Mouse (Mus musculus) thymus, adult 2 months (tissue): ENCODE measurements around the gene Hspbp1. TPM values are rescaled to one million over a fixed set of nuclear protein-coding genes. Genes with fewer than 3 reads are reported as not detected.
A peak's percentile ranks its signal among the peaks of the same experiment; 100 is the strongest.

Experiments
- DNase-seq: peaks from one replicate; pipeline ENCODE4 v3.0.0; 2021
- H3K27ac ChIP-seq: fragments of 200-500 bp; 2 replicates; pipeline ENCODE4 v1.5.1; 2012; ENCODE audit warnings: low read length, control low read depth; ENCODE audit not compliant: control insufficient read depth, insufficient read depth
- H3K27me3 ChIP-seq: fragments of 200-500 bp; 2 replicates; pipeline ENCODE4 v1.6.1; 2012; ENCODE audit warnings: mild to moderate bottlenecking, low read length, moderate library complexity, mixed read lengths; ENCODE audit not compliant: control insufficient read depth, insufficient read depth
- H3K36me3 ChIP-seq: fragments of 200-500 bp; 2 replicates; pipeline ENCODE4 v1.6.1; 2012; ENCODE audit warnings: mild to moderate bottlenecking, low read length, moderate library complexity; ENCODE audit not compliant: control insufficient read depth, insufficient read depth
- H3K4me1 ChIP-seq: fragments of 200-500 bp; replicated peaks from 2 replicates; pipeline ENCODE4 v1.6.1; 2012; ENCODE audit warnings: low read length; ENCODE audit not compliant: control insufficient read depth, insufficient read depth
- H3K4me3 ChIP-seq: fragments of 200-500 bp; 2 replicates; pipeline ENCODE4 v1.5.1; 2012; ENCODE audit warnings: mild to moderate bottlenecking, low read length, control low read depth, moderate library complexity; ENCODE audit not compliant: control insufficient read depth, insufficient read depth
- CTCF ChIP-seq: fragments of 200-500 bp; IDR thresholded peaks from 2 replicates; pipeline ENCODE4 v1.5.1; 2012; ENCODE audit warnings: mild to moderate bottlenecking, control low read depth, low read length, moderate library complexity, borderline replicate concordance; ENCODE audit not compliant: control insufficient read depth, poor library complexity, insufficient read depth; ENCODE audit errors: extremely low read depth
- POLR2A ChIP-seq: fragments of 200-500 bp; IDR thresholded peaks from 2 replicates; pipeline ENCODE4 v1.6.1; 2012; ENCODE audit warnings: mild to moderate bottlenecking, low read length, control low read depth, moderate library complexity; ENCODE audit not compliant: control insufficient read depth, poor library complexity, insufficient read depth; ENCODE audit errors: extremely low read depth
- WGBS: fragments of 180-500 bp; shearing (Covaris S2); methylation state at CpG from one replicate; pipeline ENCODE4 v1.1.7; 2018; 5-methylcytosine and 5-hydroxymethylcytosine counted together
- polyA plus RNA-seq: library from polyadenylated mRNA; depleted of rRNA; stranded (reverse); fragments of >200 nt; gene quantifications from 2 replicates; pipeline ENCODE4 v1.2.3, GENCODE M21; 2012

Gene Hspbp1
- polyA plus RNA-seq, 1 experiment = 53.0 TPM

- Histone ChIP-seq H3K4me1 (peaks cover 17% of the 10 kb centered on the region), H3K36me3 (no peaks in the 10 kb centered on the region), H3K27me3 (no peaks in the 10 kb centered on the region), H3K27ac (no peak overlapping the region), H3K4me3 (no peak overlapping the region)
- no peak for DNase-seq
- TF ChIP-seq POLR2A (no peak), CTCF (no peak)
- 91% methylated on average over 4 of the region's 4 CpGs for WGBS
Measured at GRCm38 (mm10) chr7:4671956-4672355, 12.9 kb downstream of the Hspbp1 start.

- no peak overlapping the region for H3K4me3 ChIP-seq
- no peak for DNase-seq
- H3K4me1 ChIP-seq = peaks cover 17% of the 10 kb centered on the region
- 97% methylated on average over 8 of the region's 8 CpGs for WGBS
- no peaks in the 10 kb centered on the region for H3K27me3 ChIP-seq
- TF ChIP-seq CTCF (no peak), POLR2A (no peak)
- no peak overlapping the region for H3K27ac ChIP-seq
- no peaks in the 10 kb centered on the region for H3K36me3 ChIP-seq
Measured at GRCm38 (mm10) chr7:4670655-4671255, 14.1 kb downstream of the Hspbp1 start.

GRCm38 (mm10) chr7:4669156-4669555 lies 15.7 kb downstream of the Hspbp1 start:
- no peaks in the 10 kb centered on the region for H3K27me3 ChIP-seq
- WGBS = 97% methylated on average over 9 of the region's 9 CpGs
- H3K4me3 ChIP-seq = no peak overlapping the region
- H3K36me3 ChIP-seq = no peaks in the 10 kb centered on the region
- no peak for TF ChIP-seq POLR2A
- no peak for TF ChIP-seq CTCF
- DNase-seq = no peak
- peaks cover 11% of the 10 kb centered on the region for H3K4me1 ChIP-seq
- H3K27ac ChIP-seq = no peak overlapping the region

- WGBS = 95% methylated on average over 8 of the region's 8 CpGs
- no peak overlapping the region for H3K4me3 ChIP-seq
- H3K27me3 ChIP-seq = no peaks in the 10 kb centered on the region
- TF ChIP-seq POLR2A = no peak
- TF ChIP-seq CTCF = no peak
- H3K36me3 ChIP-seq = no peaks in the 10 kb centered on the region
- H3K27ac ChIP-seq = no peak overlapping the region
- peaks cover 11% of the 10 kb centered on the region for H3K4me1 ChIP-seq
- DNase-seq = no peak
Measured at GRCm38 (mm10) chr7:4668506-4668905, 16.4 kb downstream of the Hspbp1 start.

DNA sequence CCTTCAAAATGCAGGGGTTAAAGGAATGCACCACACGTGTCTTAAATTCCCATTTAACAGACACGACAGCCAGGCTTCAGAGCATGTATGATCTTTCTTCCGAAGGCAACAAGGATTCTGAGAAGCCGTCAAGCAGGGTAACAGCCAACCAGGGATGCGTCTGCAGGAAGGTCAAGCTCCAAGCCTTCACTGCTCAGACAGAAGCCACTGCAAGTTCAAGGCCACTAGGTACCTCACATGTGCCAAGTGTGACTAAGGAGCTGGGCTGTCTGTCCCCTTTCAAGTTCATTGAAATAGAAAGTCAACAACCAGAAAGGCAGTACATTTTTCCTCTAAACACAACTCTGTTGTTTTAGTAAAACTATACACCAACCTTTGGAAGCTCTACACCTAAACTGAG lies 18.0 kb downstream of the Hspbp1 start:
- no peaks in the 10 kb centered on the region for H3K36me3 ChIP-seq
- no peak overlapping the region for H3K4me3 ChIP-seq
- H3K27ac ChIP-seq = no peak overlapping the region
- DNase-seq = no peak
- WGBS = 98% methylated on average over 5 of the region's 5 CpGs
- TF ChIP-seq POLR2A (no peak), CTCF (no peak)
- peaks cover 11% of the 10 kb centered on the region for H3K4me1 ChIP-seq
- no peaks in the 10 kb centered on the region for H3K27me3 ChIP-seq

DNA sequence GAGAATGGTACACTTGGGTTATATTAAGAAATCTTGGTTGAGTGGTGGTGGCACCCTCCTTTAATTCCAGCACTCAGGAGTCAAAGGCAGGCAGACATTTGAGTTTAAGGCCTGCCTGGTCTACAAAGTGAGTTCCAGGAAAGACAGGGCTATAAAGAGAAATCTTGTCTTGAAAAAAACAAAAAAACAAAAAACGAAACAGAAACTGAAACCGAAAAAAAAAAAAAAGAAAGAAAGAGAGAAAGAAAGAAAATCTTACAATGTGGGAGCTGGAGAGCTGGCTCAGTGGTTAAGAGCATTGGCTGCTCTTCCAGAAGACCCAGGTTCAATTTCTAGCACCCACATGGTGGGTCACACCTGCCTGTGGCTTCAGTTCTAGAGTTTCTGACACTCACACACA lies 21.1 kb downstream of the Hspbp1 start:
- Histone ChIP-seq H3K4me1 (peaks cover 13% of the 10 kb centered on the region), H3K27me3 (no peaks in the 10 kb centered on the region), H3K36me3 (no peaks in the 10 kb centered on the region), H3K27ac (peak overlapping the region; percentile 65; the same call in 1 of the 2 replicates), H3K4me3 (no peak overlapping the region)
- DNase-seq = no peak
- 31% methylated on average over 2 of the region's 2 CpGs for WGBS
- no peak for TF ChIP-seq POLR2A
- TF ChIP-seq CTCF = no peak

DNA sequence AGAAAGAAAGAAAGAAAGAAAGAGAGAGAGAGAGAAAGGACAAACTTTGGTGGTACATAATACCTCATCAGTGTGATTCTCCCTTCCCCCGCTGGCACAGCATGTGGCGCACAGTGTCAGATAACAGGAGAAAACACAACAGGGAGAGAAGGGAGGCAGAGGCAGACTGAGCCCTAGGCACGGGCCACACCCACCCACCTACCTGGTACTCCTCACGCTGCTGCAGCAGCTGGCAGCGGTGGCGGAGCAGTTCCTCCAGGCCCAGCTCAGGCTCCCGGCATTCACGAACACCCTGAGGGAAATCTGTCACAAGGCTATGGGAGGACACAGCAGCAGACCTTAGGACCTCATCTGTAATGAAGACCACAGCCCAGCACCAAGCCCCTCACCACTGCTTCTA lies 21.7 kb downstream of the Hspbp1 start:
- 88% methylated on average over 8 of the region's 8 CpGs for WGBS
- DNase-seq = no peak
- TF ChIP-seq CTCF = no peak
- no peak for TF ChIP-seq POLR2A
- Histone ChIP-seq H3K4me3 (no peak overlapping the region), H3K27ac (peak overlapping the region; percentile 65), H3K36me3 (no peaks in the 10 kb centered on the region), H3K4me1 (peaks cover 13% of the 10 kb centered on the region), H3K27me3 (no peaks in the 10 kb centered on the region)
